Mouse (Mus musculus): ENCODE measurements at regions not wholly inside any gene's neighbourhood (a gene's known extent, or its start where the extent isn't known, plus 50 kb on each side); places are given as distances from the start of the nearest gene placed in this dataset.
"Not testable (repeated sequence)": the region's sequence is repeated elsewhere in the genome, so short reads cannot be mapped to it uniquely, and the experiment has no call there.

GRCm38 (mm10) chrX:15813771-15814170 is 708.9 kb upstream of the Cypt1 start:
- H3K36me3 ChIP-seq (ENCODE audit: control insufficient read depth, insufficient read depth, low read length) = no peaks in the 10 kb centered on the region
- H3K27me3 ChIP-seq (ENCODE audit: control insufficient read depth, insufficient read depth, low read length) = no peaks in the 10 kb centered on the region
- 56% methylated on average over 2 of the region's 2 CpGs for WGBS
- H3K4me3 ChIP-seq (ENCODE audit: low read depth, low read length) = no peak overlapping the region
- H3K4me2 ChIP-seq (replicated peaks; ENCODE audit: low read depth, low read length) = no peak overlapping the region
- H3K9me3 ChIP-seq (ENCODE audit: control insufficient read depth, low read length) = no peaks in the 10 kb centered on the region
- no peak overlapping the region for H3K9ac ChIP-seq (ENCODE audit: low read depth, low read length)
- DNase-seq (ENCODE audit: low spot score) = peak; percentile 1
- ATAC-seq (ENCODE audit: low FRiP score) = no peak
- H3K27ac ChIP-seq (ENCODE audit: low read depth, low read length) = no peak overlapping the region
- H3K4me1 ChIP-seq (replicated peaks; ENCODE audit: control insufficient read depth, insufficient read depth, low read length) = no peaks in the 10 kb centered on the region

- H3K9ac ChIP-seq (ENCODE audit: low read depth, low read length); DNase-seq (ENCODE audit: low spot score); H3K4me1 ChIP-seq (replicated peaks; ENCODE audit: control insufficient read depth, insufficient read depth, low read length); H3K27ac ChIP-seq (ENCODE audit: low read depth, low read length); ATAC-seq (ENCODE audit: low FRiP score); H3K36me3 ChIP-seq (ENCODE audit: control insufficient read depth, insufficient read depth, low read length); H3K27me3 ChIP-seq (ENCODE audit: control insufficient read depth, insufficient read depth, low read length); H3K9me3 ChIP-seq (ENCODE audit: control insufficient read depth, low read length); H3K4me2 ChIP-seq (replicated peaks; ENCODE audit: low read depth, low read length); H3K4me3 ChIP-seq (ENCODE audit: low read depth, low read length): not testable (repeated sequence)
- WGBS = 45% methylated on average over 3 of the region's 3 CpGs
Measured at GRCm38 (mm10) chrX:15846119-15846877, 676.4 kb upstream of the Cypt1 start.
